Mouse (Mus musculus) thymus, adult 2 months (tissue): ENCODE measurements around the gene Scaf1. TPM values are rescaled to one million over a fixed set of nuclear protein-coding genes. Genes with fewer than 3 reads are reported as not detected.

Source experiments
- DNase-seq: peaks from one replicate; pipeline ENCODE4 v3.0.0; 2021
- H3K27ac ChIP-seq: fragments of 200-500 bp; 2 replicates; pipeline ENCODE4 v1.5.1; 2012; ENCODE audit warnings: low read length, control low read depth; ENCODE audit not compliant: control insufficient read depth, insufficient read depth
- H3K27me3 ChIP-seq: fragments of 200-500 bp; 2 replicates; pipeline ENCODE4 v1.6.1; 2012; ENCODE audit warnings: mild to moderate bottlenecking, low read length, moderate library complexity, mixed read lengths; ENCODE audit not compliant: control insufficient read depth, insufficient read depth
- H3K36me3 ChIP-seq: fragments of 200-500 bp; 2 replicates; pipeline ENCODE4 v1.6.1; 2012; ENCODE audit warnings: mild to moderate bottlenecking, low read length, moderate library complexity; ENCODE audit not compliant: control insufficient read depth, insufficient read depth
- H3K4me1 ChIP-seq: fragments of 200-500 bp; replicated peaks from 2 replicates; pipeline ENCODE4 v1.6.1; 2012; ENCODE audit warnings: low read length; ENCODE audit not compliant: control insufficient read depth, insufficient read depth
- H3K4me3 ChIP-seq: fragments of 200-500 bp; 2 replicates; pipeline ENCODE4 v1.5.1; 2012; ENCODE audit warnings: mild to moderate bottlenecking, low read length, control low read depth, moderate library complexity; ENCODE audit not compliant: control insufficient read depth, insufficient read depth
- CTCF ChIP-seq: fragments of 200-500 bp; IDR thresholded peaks from 2 replicates; pipeline ENCODE4 v1.5.1; 2012; ENCODE audit warnings: mild to moderate bottlenecking, control low read depth, low read length, moderate library complexity, borderline replicate concordance; ENCODE audit not compliant: control insufficient read depth, poor library complexity, insufficient read depth; ENCODE audit errors: extremely low read depth
- POLR2A ChIP-seq: fragments of 200-500 bp; IDR thresholded peaks from 2 replicates; pipeline ENCODE4 v1.6.1; 2012; ENCODE audit warnings: mild to moderate bottlenecking, low read length, control low read depth, moderate library complexity; ENCODE audit not compliant: control insufficient read depth, poor library complexity, insufficient read depth; ENCODE audit errors: extremely low read depth
- WGBS: fragments of 180-500 bp; shearing (Covaris S2); methylation state at CpG from one replicate; pipeline ENCODE4 v1.1.7; 2018; 5-methylcytosine and 5-hydroxymethylcytosine counted together
- polyA plus RNA-seq: library from polyadenylated mRNA; depleted of rRNA; stranded (reverse); fragments of >200 nt; gene quantifications from 2 replicates; pipeline ENCODE4 v1.2.3, GENCODE M21; 2012

Scaf1 gene
- polyA plus RNA-seq, 1 experiment, result 118 TPM

- no peak for DNase-seq
- no peaks in the 10 kb centered on the region for H3K36me3 ChIP-seq
- no peak for TF ChIP-seq CTCF
- H3K27me3 ChIP-seq, result no peaks in the 10 kb centered on the region
- no peak overlapping the region for H3K4me3 ChIP-seq
- no peak overlapping the region for H3K27ac ChIP-seq
- H3K4me1 ChIP-seq, result peaks cover 19% of the 10 kb centered on the region
Observed at GRCm38 (mm10) chr7:45056972-45057348, 40.8 kb upstream of the Scaf1 start.

GRCm38 (mm10) chr7:45056329-45056971 lies 40.3 kb upstream of the Scaf1 start:
- Histone ChIP-seq H3K36me3 (no peaks in the 10 kb centered on the region), H3K4me3 (no peak overlapping the region), H3K4me1 (peaks cover 21% of the 10 kb centered on the region), H3K27ac (no peak overlapping the region), H3K27me3 (no peaks in the 10 kb centered on the region)
- 92% methylated on average over 14 of the region's 14 CpGs for WGBS
- TF ChIP-seq CTCF, result no peak
- no peak for TF ChIP-seq POLR2A
- DNase-seq, result no peak

- WGBS, result under 1% methylated on average over 33 of the region's 33 CpGs
- Histone ChIP-seq H3K36me3 (peaks cover 7% of the 10 kb centered on the region), H3K4me3 (peak overlapping the region; percentile 54), H3K27ac (peak overlapping the region; percentile 83), H3K4me1 (peaks cover 26% of the 10 kb centered on the region), H3K27me3 (no peaks in the 10 kb centered on the region)
- TF ChIP-seq CTCF (no peak; the same call in 1 of the 2 replicates), POLR2A (peak; percentile 82)
- DNase-seq, result peak; percentile 97
Observed at GRCm38 (mm10) chr7:45053931-45054510, 37.9 kb upstream of the Scaf1 start.

- H3K27ac ChIP-seq, result peak overlapping the region; percentile 83
- WGBS, result under 1% methylated on average over 44 of the region's 59 CpGs
- peak overlapping the region; percentile 57 for H3K4me3 ChIP-seq
- peaks cover 11% of the 10 kb centered on the region for H3K36me3 ChIP-seq
- DNase-seq, result peak; percentile 78
- no peaks in the 10 kb centered on the region for H3K27me3 ChIP-seq
- H3K4me1 ChIP-seq, result peaks cover 26% of the 10 kb centered on the region
- no peak for TF ChIP-seq CTCF
- TF ChIP-seq POLR2A, result peak; percentile 47; the same call in 1 of the 2 replicates
Observed at GRCm38 (mm10) chr7:45053117-45053930, 37.2 kb upstream of the Scaf1 start.

GRCm38 (mm10) chr7:45052862-45053116 lies 36.6 kb upstream of the Scaf1 start, which contains the start of gene Prr12:
Prr12 (minus strand) TSS chr7:45052881.
- Histone ChIP-seq H3K27me3 (no peaks in the 10 kb centered on the region), H3K36me3 (peaks cover 16% of the 10 kb centered on the region), H3K4me3 (peak within 1 kb of the TSS; percentile 57), H3K4me1 (peaks cover 26% of the 10 kb centered on the region), H3K27ac (peak within 1 kb of the TSS; percentile 83)
- 0% methylated on average over 13 of the region's 18 CpGs for WGBS
- no peak for DNase-seq
- TF ChIP-seq CTCF (no peak), POLR2A (0 out of 2 replicates have a peak, but pooled peaks have one; percentile 1)

- DNase-seq, result peak; percentile 52
- Histone ChIP-seq H3K36me3 (peaks cover 20% of the 10 kb centered on the region), H3K27ac (peak overlapping the region; percentile 52), H3K4me1 (peaks cover 26% of the 10 kb centered on the region), H3K27me3 (no peaks in the 10 kb centered on the region), H3K4me3 (peak overlapping the region; percentile 57)
- under 1% methylated on average over 38 of the region's 38 CpGs for WGBS
- TF ChIP-seq POLR2A, result no peak
Observed at GRCm38 (mm10) chr7:45052181-45052861, 36.2 kb upstream of the Scaf1 start.
